Mouse (Mus musculus) embryonic stem cell, embryonic (primary cell): ENCODE results near the gene Hyal3.

Source experiments
- CTCF ChIA-PET, 4 experiments: fragments of 300-600 bp in 2 of 4; fragments of 350-600 bp in 2 of 4; sonication (Branson Sonifier 250); formaldehyde crosslinking; loops; one replicate each; lab custom pipeline; 2022; ENCODE audit warnings: inconsistent platforms in 2 of 4; lab: Charles Lee
- POLR2A ChIA-PET, 4 experiments: fragments of 300-600 bp in 2 of 4; fragments of 350-600 bp in 2 of 4; sonication (Branson Sonifier 250); formaldehyde crosslinking; loops; one replicate each; lab custom pipeline; 2022; ENCODE audit warnings: antibody characterized with exemption in 4 of 4, inconsistent platforms in 1 of 4; lab: Charles Lee

The Hyal3 gene

DNA sequence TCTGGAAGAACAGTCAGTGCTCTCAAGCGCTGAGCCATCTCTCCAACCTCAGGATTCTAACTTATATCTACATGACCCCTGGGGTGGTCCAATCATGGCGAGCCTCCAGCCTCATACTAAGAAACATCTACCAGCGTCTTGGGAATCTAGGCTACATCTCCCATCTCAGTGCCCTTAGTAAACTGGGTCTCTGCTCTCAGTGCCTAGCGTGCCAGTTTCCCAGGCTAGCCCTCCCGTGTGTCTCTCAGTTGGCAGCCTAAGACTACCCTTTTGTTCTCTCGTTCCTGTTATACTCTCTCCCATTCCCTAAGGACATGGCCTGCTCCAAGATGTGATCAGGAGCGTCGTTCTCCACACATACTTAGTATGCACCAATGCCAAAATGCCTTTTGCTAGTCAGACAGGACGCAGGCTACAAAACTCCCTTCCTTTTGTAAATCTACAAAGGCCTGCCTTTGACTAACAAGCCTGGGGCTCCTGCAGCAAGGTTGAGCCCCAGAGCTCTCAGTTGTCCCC, 50.8 kb downstream of the Hyal3 start:
- CTCF ChIA-PET = interaction anchor here (1.1 to 7.9 kb wide), 13 partner anchors 12 to 257 kb away, joined by 3 to 161 read pairs (median 8); partner anchors contain the start of gene Sema3b (in 1 of the 4)
- POLR2A ChIA-PET = interaction anchor here in 3 of 4 experiments (0.6 to 3.2 kb wide), 25 partner anchors 9 to 740 kb away, joined by 3 to 53 read pairs (median 7); partner anchors contain the start of genes Hyal3 (in 2 of the 3), Ifrd2 (in 1 of the 3), Manf (in 1 of the 3) and Naa80 (in 1 of the 3)

DNA sequence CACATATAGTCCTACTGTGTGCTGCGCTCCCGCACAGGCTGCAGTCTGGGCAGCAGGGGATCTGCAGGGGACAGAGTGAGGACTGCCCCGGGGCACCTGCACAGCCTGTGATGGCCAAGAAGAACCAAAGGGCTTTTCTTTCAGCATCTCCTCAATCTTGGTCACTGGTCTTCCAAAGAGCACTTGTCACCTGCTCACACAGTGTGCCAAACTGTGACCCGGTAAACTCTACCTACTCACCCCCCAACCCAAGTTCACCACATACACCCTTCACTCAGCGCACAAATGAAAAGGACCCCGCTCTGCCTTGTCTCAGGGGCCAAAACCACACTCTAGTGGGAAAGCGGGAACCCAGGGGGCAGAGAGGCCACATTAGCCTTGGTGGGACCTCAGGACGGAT, 51.2 kb downstream of the Hyal3 start:
- POLR2A ChIA-PET = interaction anchor here in 2 of 4 experiments (0.9 to 2.3 kb wide), 6 partner anchors 10 to 95 kb away, joined by 3 to 11 read pairs (median 4); no protein-coding TSS in a partner anchor
- CTCF ChIA-PET = interaction anchor here in 3 of 4 experiments (2.1 to 5.2 kb wide), 3 partner anchors 13 to 45 kb away, joined by 15 to 51 read pairs (median 32); no protein-coding TSS in a partner anchor

DNA sequence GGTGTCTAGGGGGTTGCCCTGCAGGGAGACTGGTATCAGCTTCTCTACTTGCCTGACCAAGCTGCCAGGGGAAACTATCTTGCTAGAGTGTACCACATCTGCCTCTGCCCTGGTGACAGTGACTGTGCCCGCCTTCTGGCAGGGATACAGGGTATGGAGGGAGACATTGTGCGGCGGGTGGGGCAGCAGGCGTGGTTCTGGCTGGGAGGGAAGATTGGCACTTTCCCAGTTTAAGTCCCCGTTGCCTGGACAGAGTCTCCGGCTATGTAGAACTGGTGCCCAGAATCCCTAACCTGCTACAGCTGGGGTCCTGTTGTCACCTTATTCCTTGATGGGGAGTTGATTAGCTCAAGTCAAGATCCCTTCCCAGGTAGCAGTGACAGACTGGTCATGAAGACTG, 51.9 kb downstream of the Hyal3 start:
- ChIA-PET POLR2A (interaction anchor here in 2 of 4 experiments (0.6 to 1.2 kb wide), 6 partner anchors 9 to 58 kb away, joined by 3 to 5 read pairs (median 3); no protein-coding TSS in a partner anchor), CTCF (interaction anchor here in 2 of 4 experiments (1.1 to 5.2 kb wide), 2 partner anchors 13 to 20 kb away, joined by 3 to 51 read pairs; no protein-coding TSS in a partner anchor)

DNA sequence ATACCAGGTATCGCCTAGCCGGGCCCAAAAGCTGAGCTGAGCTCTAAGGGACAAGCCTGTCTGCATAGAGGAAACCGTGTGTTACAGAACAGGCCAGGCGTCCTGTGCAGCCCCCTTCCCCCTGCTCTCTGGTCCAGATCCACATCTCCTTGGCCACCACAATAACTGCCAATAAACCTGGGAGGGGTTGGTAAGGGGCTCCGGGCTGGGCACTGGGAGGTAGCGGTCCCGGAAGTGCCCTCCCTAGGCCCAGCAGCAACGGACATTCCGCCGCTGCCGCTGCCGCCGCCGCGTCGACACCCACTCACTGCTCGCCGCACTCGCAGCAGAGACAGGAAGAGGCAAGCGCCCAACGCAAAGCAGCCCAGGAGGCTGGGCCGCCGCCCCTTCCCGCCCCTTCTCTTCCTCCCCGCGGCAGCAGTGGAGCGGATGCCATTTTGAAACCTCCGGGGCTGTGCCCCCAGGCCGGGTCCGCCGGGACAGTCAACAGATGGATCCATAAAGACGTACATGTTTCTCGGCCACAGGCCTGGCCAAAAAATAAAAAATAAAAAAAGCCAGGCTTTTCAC, 52.6 kb downstream of the Hyal3 start:
- ChIA-PET CTCF (interaction anchor here in 2 of 4 experiments (1.1 to 5.2 kb wide), 3 partner anchors 12 to 44 kb away, joined by 3 to 51 read pairs (median 16); no protein-coding TSS in a partner anchor), POLR2A (interaction anchor here in 2 of 4 experiments (0.5 to 4.3 kb wide), 8 partner anchors 11 to 641 kb away, joined by 3 to 55 read pairs (median 3); no protein-coding TSS in a partner anchor)

DNA sequence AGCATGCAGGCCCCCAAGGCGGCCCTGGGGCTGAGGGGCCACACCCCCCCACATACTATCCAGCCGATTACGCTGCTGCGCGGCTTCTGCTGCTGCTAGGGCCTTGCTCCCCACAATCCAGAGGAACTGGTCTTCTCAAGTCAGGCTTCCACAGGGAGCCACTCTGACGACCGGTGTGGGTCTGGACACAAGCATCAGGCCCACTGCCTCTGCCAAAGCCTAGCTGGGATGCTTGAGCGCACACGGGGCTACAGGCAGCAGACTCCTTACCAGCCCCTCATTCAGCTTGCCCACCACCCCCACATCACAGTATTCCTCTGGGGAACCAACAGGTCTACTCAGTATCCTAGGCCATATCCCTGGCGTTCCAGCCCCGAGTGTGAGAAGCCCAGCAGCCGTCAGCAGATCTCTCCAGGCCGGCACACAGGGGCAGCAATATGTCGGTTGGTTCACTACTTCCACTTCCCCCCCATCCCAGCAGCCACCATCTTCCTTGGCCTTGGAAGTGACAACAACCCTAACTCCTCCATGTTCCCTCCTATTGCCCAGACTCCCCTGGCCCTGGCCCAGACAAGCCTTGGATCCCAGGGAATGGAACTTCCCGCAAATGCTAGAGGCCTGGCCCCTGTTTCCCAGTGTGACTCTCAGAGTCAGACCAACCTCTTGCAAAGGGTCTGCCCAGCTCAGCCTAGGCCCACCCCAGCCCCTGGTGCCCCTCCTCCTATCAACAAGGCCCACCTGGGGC, 53.2 kb downstream of the Hyal3 start:
- POLR2A ChIA-PET = interaction anchor here in 2 of 4 experiments (0.5 to 4.3 kb wide), 5 partner anchors 10 to 640 kb away, joined by 3 to 55 read pairs (median 3); no protein-coding TSS in a partner anchor
- CTCF ChIA-PET = interaction anchor here in 2 of 4 experiments (0.8 to 3.9 kb wide), 4 partner anchors 11 to 43 kb away, joined by 3 to 23 read pairs (median 18); no protein-coding TSS in a partner anchor

DNA sequence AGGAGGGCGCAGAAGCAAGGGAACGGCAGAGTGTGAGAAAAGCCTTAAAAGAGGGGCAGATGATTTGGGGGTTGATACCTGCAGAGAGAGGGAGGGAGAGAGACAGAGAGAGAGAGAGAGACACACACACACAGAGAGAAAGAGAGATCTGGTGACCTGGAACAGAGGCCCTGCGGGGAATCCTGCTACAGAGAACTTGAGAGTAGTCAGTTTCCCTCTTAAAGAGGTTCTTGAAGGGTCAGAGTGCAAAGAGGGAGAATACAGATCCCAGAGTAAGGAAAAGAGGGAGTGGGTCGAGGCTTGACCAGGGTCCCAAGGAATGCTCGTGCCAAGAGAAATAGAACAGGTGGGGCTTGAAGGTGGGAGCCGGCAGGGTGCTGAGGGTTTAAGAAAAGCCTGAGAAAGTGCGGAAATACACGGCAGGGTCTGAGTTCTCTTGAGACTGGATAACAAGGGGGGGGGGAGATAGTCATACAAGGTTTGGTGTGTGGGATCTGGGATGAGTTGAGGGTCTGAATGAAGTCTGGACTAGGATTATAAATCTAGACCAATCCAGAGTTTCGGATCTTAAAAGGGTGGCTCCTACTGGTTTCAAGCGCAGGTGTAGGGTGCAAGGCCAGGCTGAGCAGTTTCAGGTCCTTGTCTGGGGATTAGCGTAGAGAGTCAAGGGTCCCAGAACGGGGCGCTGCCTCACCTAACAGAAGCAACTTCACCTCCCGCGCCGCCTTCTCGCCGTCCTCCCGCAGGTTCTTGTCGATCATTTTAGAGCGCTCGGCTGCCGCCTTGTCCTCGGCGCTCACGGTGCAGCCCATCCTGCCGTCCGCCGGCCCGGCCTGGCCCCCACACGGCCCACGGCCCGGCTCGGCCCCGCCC, 54.0 kb downstream of the Hyal3 start:
- ChIA-PET POLR2A (interaction anchor here (0.5 to 4.3 kb wide), 63 partner anchors 8 to 1197 kb away, joined by 3 to 59 read pairs (median 4); partner anchors contain the start of genes Hyal1 (in 3 of the 4), Cyb561d2 (in 2 of the 4), Hyal3 (in 2 of the 4) and Ifrd2 (in 2 of the 4)), CTCF (interaction anchor here (0.6 to 3.9 kb wide), 32 partner anchors 8 to 272 kb away, joined by 3 to 53 read pairs (median 5); partner anchors contain the start of genes Hyal3 (in 1 of the 4), Mst1r (in 1 of the 4), Slc38a3 (in 1 of the 4) and Zmynd10 (in 1 of the 4))

DNA sequence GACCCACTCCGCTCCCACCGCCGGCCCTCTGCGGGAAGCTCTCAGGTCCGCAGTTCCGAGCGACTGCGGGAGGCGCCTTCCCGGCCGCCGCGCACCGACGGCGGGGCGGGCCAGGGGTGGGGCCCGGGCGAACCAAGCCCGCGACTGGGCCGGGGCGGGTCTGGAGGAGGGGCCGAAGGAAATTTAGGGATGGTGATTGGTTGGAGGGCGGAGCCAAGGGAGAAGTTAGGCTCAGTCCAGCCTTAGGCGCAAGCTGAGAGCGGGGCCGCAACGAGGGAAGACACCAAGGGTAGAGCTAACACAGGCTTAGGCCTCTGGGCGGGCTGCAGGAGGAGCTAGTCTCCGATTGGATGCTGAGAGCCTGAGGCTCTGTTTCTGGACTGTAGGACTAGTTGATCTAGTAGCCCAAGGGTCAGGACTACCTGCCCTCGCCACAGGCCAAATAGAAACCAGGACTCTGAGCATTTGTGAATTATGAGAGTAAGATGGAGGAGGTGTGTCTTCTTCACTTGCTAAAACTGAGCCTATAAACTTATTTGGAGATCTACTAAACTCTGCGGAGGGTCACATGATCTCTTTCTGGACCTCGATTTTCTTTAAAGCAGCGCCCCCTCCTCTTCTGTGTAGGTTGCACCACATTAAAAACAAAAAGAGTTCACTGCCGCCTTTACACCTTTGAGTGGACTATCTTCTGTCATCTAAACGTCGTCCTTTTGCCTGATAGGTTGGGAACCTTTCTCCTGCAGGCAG, 54.8 kb downstream of the Hyal3 start, which contains the start of gene Gnai2:
Gnai2 (minus strand) TSS at position 89 of the 750 bp plus-strand sequence.
- POLR2A ChIA-PET = interaction anchor here (0.6 to 4.3 kb wide), 67 partner anchors 9 to 1197 kb away, joined by 3 to 59 read pairs (median 4); partner anchors contain the start of genes Hyal1 (in 3 of the 4), Cyb561d2 (in 2 of the 4), Hyal3 (in 2 of the 4) and Ifrd2 (in 2 of the 4)
- CTCF ChIA-PET = interaction anchor here (0.6 to 3.9 kb wide), 34 partner anchors 9 to 944 kb away, joined by 3 to 53 read pairs (median 5); partner anchors contain the start of genes Hyal3 (in 1 of the 4), Mst1r (in 1 of the 4), Slc38a3 (in 1 of the 4) and Zmynd10 (in 1 of the 4)
